Mouse (Mus musculus) lung, embryonic 16.5 days (tissue): ENCODE data around the gene Pglyrp4. TPM values are rescaled to one million over a fixed set of nuclear protein-coding genes. Genes with fewer than 3 reads are reported as not detected.

Source experiments
- ATAC-seq: fragments of 200-750 bp; cut with Nextera tagmentation; 2 replicates; pipeline ENCODE4 v1.8.0; 2017; ENCODE audit warnings: low read depth, mild to moderate bottlenecking, moderate library complexity
- H3K27ac ChIP-seq: fragments of 300-500 bp; sonication (generic); 2 replicates; pipeline ENCODE4 v1.5.1; 2014; ENCODE audit warnings: mild to moderate bottlenecking, control low read depth, low read length
- H3K27me3 ChIP-seq: fragments of 300-500 bp; sonication (generic); 2 replicates; pipeline ENCODE4 v1.6.1; 2014; ENCODE audit warnings: low read depth, low read length, mixed read lengths; ENCODE audit not compliant: control insufficient read depth, insufficient read depth
- H3K36me3 ChIP-seq: fragments of 300-500 bp; sonication (generic); 2 replicates; pipeline ENCODE4 v1.6.1; 2014; ENCODE audit warnings: low read length; ENCODE audit not compliant: control insufficient read depth, insufficient read depth
- H3K4me1 ChIP-seq: fragments of 300-500 bp; sonication (generic); replicated peaks from 2 replicates; pipeline ENCODE4 v1.6.1; 2014; ENCODE audit warnings: low read length, mixed read lengths; ENCODE audit not compliant: control insufficient read depth, insufficient read depth
- H3K4me2 ChIP-seq: fragments of 300-500 bp; sonication (generic); 2 replicates; pipeline ENCODE4 v1.6.1; 2014; ENCODE audit warnings: low read depth, low read length, control low read depth
- H3K4me3 ChIP-seq: fragments of 300-500 bp; sonication (generic); 2 replicates; pipeline ENCODE4 v1.5.1; 2014; ENCODE audit warnings: mild to moderate bottlenecking, low read length, control low read depth
- H3K9ac ChIP-seq: fragments of 300-500 bp; sonication (generic); 2 replicates; pipeline ENCODE4 v1.6.1; 2014; ENCODE audit warnings: low read length, control low read depth
- H3K9me3 ChIP-seq: fragments of 300-500 bp; sonication (generic); 2 replicates; pipeline ENCODE4 v1.6.1; 2016; ENCODE audit warnings: low read length; ENCODE audit not compliant: control insufficient read depth
- WGBS: fragments of 180-500 bp; shearing (Covaris S2); extraction: QIAGEN DNeasy Blood & Tissue Kit; methylation state at CpG from one replicate; pipeline ENCODE4 v1.1.7; 2014; 5-methylcytosine and 5-hydroxymethylcytosine counted together
- polyA plus RNA-seq: library from polyadenylated mRNA; unstranded; fragments of >200 nt; fragmentation: Nextera tagmentation; extraction: Ambion mirVana; gene quantifications from 2 replicates; pipeline ENCODE4 v1.2.1, GENCODE M21; 2015

The Pglyrp4 gene
- not detected in 2 replicates for polyA plus RNA-seq

DNA sequence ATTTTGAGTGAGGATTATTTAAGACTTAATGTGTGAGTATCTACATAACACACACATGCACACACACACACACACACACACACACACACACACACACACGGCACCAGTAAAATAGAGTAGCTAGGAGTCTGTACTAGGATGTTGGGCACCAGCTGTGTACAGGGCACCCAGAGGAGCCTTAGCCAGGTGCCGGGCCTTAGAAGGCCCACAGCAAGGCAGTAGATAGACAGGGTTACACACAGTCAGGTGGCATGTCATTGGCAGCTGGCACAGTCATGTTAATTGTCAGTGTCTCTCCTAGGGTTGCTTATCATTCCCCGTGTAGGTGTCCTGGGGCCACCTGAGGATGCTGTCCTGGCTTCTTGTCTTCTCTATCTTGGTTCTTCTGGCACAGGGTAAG lies at the start of gene Pglyrp4:
Pglyrp4 (plus strand) TSS at position 301 of the 400 bp plus-strand sequence.
- Histone ChIP-seq H3K9ac (no peak within 1 kb of the TSS), H3K4me3 (no peak within 1 kb of the TSS), H3K27me3 (no peaks in the 10 kb centered on the region), H3K4me2 (no peak within 1 kb of the TSS), H3K4me1 (no peaks in the 10 kb centered on the region), H3K27ac (no peak within 1 kb of the TSS), H3K36me3 (no peaks in the 10 kb centered on the region), H3K9me3 (no peaks in the 10 kb centered on the region)
- WGBS: 82% methylated on average over 3 of the region's 3 CpGs
- ATAC-seq: no peak

DNA sequence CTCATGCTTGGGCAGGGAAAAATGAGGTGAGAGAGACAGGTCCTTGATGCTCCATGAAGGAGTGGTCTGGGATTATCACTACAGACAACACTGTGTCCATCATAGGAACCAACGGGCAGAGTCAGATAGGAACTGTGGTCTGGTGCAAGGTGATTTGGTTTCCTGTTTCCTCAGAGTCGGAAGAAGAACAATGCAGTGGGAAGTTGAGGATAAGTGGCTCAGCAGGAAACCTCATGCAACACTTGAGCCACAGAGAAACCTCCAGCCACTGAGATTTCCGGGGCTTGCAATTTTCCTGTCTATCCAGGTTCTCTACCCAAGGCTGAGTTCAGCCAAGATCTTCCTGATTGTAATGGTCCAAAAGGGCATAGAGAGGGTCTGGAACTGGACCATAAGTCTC lies 48.0 kb upstream of the Pglyrp4 start:
- Histone ChIP-seq H3K27ac (no peak overlapping the region), H3K4me2 (no peak overlapping the region), H3K27me3 (no peaks in the 10 kb centered on the region), H3K36me3 (no peaks in the 10 kb centered on the region), H3K4me1 (no peaks in the 10 kb centered on the region), H3K9ac (no peak overlapping the region), H3K4me3 (no peak overlapping the region), H3K9me3 (no peaks in the 10 kb centered on the region)
- WGBS: 48% methylated on average over 3 of the region's 3 CpGs
- no peak for ATAC-seq

- Histone ChIP-seq H3K4me1 (no peaks in the 10 kb centered on the region), H3K27me3 (no peaks in the 10 kb centered on the region), H3K9me3 (no peaks in the 10 kb centered on the region), H3K4me3 (no peak overlapping the region), H3K9ac (no peak overlapping the region), H3K27ac (no peak overlapping the region), H3K36me3 (no peaks in the 10 kb centered on the region), H3K4me2 (no peak overlapping the region)
- no peak for ATAC-seq
- 89% methylated on average over 3 of the region's 3 CpGs for WGBS
Observed at GRCm38 (mm10) chr3:90683929-90684328, 42.8 kb upstream of the Pglyrp4 start.

DNA sequence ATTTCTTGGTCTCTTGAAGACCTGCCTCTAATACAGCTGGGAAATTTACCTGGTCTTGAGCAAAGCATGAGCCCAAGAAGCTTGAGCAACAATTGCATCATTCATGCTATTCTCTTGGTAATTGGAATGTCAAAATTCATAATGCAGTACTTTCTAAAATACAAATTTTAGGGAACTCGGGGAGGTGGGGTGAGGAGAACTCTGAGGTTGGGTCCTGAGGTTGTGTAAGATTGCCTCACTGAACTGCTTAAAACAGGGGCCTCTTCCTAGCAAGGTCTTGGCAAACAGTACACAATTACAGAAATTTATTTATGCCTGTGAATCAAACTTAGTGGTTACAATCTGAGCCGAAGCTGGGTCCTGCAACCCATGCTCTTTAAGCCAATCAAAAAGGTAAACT lies 39.9 kb upstream of the Pglyrp4 start:
- no peaks in the 10 kb centered on the region for H3K4me1 ChIP-seq
- no peak for ATAC-seq
- H3K9me3 ChIP-seq: no peaks in the 10 kb centered on the region
- no peak overlapping the region for H3K9ac ChIP-seq
- H3K4me2 ChIP-seq: no peak overlapping the region
- no peaks in the 10 kb centered on the region for H3K36me3 ChIP-seq
- no peak overlapping the region for H3K4me3 ChIP-seq
- WGBS: 83% methylated on average over 2 of the region's 2 CpGs
- no peak overlapping the region for H3K27ac ChIP-seq
- H3K27me3 ChIP-seq: no peaks in the 10 kb centered on the region

GRCm38 (mm10) chr3:90693496-90693895 lies 33.2 kb upstream of the Pglyrp4 start:
- Histone ChIP-seq H3K9ac (no peak overlapping the region), H3K4me2 (no peak overlapping the region)
- 66% methylated on average over 2 of the region's 2 CpGs for WGBS

DNA sequence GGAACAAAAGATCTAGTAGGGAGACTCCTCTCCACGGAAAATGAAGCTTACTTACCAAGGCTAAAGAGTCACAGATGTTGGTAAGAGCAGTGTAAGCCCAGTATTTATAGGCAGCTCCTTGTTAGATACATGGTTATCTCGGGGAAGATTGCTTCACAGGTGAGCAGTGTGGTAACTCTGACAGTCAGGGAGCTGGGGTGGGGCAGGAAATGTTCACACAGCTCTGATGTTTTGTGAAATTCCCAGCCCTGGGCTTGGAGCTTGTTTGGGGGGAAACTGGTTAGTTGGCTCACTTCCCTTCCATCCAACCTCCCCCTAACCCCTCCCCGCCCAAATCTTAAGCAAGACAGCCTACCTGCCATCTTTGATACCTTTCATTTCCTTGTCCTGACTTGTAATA lies 31.1 kb upstream of the Pglyrp4 start, which contains the start of gene S100a9:
S100a9 (minus strand) TSS at position 109 of the 400 bp plus-strand sequence.
- Histone ChIP-seq H3K27ac (no peak within 1 kb of the TSS), H3K27me3 (no peaks in the 10 kb centered on the region), H3K4me2 (no peak within 1 kb of the TSS), H3K9ac (no peak within 1 kb of the TSS), H3K36me3 (no peaks in the 10 kb centered on the region), H3K4me1 (no peaks in the 10 kb centered on the region), H3K9me3 (no peaks in the 10 kb centered on the region), H3K4me3 (no peak within 1 kb of the TSS)
- WGBS: 43% methylated on average over 3 of the region's 3 CpGs
- ATAC-seq: no peak

More at GRCm38 (mm10) chr3:90693496-90693895, 33.2 kb upstream of the Pglyrp4 start:
- no peaks in the 10 kb centered on the region for H3K4me1 ChIP-seq
- no peaks in the 10 kb centered on the region for H3K27me3 ChIP-seq
- H3K36me3 ChIP-seq: no peaks in the 10 kb centered on the region
- no peaks in the 10 kb centered on the region for H3K9me3 ChIP-seq
- no peak overlapping the region for H3K4me3 ChIP-seq
- no peak overlapping the region for H3K27ac ChIP-seq
- ATAC-seq: no peak

- WGBS: 81% methylated on average over 2 of the region's 2 CpGs
Observed at GRCm38 (mm10) chr3:90702244-90702643, 24.5 kb upstream of the Pglyrp4 start.

GRCm38 (mm10) chr3:90708523-90709202 lies 18.0 kb upstream of the Pglyrp4 start:
- no peak for ATAC-seq
- Histone ChIP-seq H3K27me3 (no peaks in the 10 kb centered on the region), H3K27ac (no peak overlapping the region), H3K9ac (no peak overlapping the region), H3K36me3 (no peaks in the 10 kb centered on the region), H3K4me2 (no peak overlapping the region), H3K9me3 (no peaks in the 10 kb centered on the region), H3K4me3 (no peak overlapping the region), H3K4me1 (no peaks in the 10 kb centered on the region)
- WGBS: 19% methylated on average over 4 of the region's 4 CpGs

More at GRCm38 (mm10) chr3:90702244-90702643, 24.5 kb upstream of the Pglyrp4 start:
- no peak for ATAC-seq
- H3K9me3 ChIP-seq: no peaks in the 10 kb centered on the region
- no peak overlapping the region for H3K27ac ChIP-seq
- no peak overlapping the region for H3K4me2 ChIP-seq
- no peaks in the 10 kb centered on the region for H3K27me3 ChIP-seq
- no peaks in the 10 kb centered on the region for H3K36me3 ChIP-seq
- no peak overlapping the region for H3K9ac ChIP-seq
- H3K4me3 ChIP-seq: no peak overlapping the region
- H3K4me1 ChIP-seq: no peaks in the 10 kb centered on the region

- peak; percentile 26; the same call in 1 of the 2 replicates for ATAC-seq
- Histone ChIP-seq H3K4me1 (no peaks in the 10 kb centered on the region), H3K4me2 (no peak overlapping the region), H3K4me3 (no peak overlapping the region), H3K36me3 (no peaks in the 10 kb centered on the region), H3K9me3 (no peaks in the 10 kb centered on the region), H3K9ac (no peak overlapping the region), H3K27ac (no peak overlapping the region), H3K27me3 (no peaks in the 10 kb centered on the region)
- WGBS: 40% methylated on average over 12 of the region's 12 CpGs
Observed at GRCm38 (mm10) chr3:90709591-90710460, 16.9 kb upstream of the Pglyrp4 start.
